Mouse (Mus musculus): Measurements from ENCODE around the gene Lman1l. TPM values are rescaled to one million over a fixed set of nuclear protein-coding genes. Genes with fewer than 3 reads are reported as not detected.

The Lman1l gene
- 0.93 and 2.0 TPM in 2 replicates for total RNA-seq (2017)

DNA sequence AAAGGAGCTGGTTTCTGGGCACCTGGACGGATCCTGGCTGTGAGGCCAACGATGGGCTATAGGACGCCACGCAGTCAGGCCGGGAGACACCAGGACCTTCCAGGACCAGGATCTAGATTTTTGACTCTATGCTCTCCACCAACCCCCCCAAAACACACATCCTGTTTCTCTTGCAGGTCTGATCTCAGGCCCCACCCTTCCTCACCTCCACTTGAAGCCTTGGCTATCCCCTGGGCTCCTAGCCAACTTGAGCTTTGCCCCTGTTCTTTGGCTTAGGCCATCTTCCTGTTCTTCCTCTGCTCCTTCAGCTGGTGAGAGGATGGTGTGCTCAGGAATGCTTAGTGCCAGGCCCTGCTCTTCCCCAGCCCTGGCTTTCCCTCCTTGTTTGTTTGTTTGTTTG is at the start of gene Lman1l:
Gene Lman1l (minus strand): TSS at position 101 of the 400 bp plus-strand sequence.
- no peak for ATAC-seq (ENCODE audit: extremely low read depth, insufficient number of reproducible peaks, low FRiP score, poor library complexity, severe bottlenecking)

DNA sequence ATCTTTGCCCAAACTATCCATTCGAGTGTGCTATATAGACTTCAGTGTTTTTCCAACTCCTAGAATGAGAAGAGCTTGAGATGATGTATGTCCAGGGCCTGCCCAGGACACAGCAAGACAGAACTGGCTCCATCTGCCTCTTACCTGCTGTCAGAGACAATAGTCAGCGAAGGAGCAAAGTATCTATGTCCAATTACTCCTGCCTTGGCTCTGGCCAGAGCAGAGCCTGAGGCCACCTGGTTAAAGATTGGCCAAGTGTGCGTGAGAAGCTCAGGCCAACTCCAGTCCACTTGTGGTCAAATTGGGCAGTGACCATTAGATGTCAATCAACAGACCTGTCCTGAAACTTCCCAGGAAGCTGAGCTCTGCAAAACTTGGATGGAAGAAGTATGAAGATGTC is 49.0 kb upstream of the Lman1l start:
- ATAC-seq (ENCODE audit: extremely low read depth, insufficient number of reproducible peaks, low FRiP score, poor library complexity, severe bottlenecking), result no peak

DNA sequence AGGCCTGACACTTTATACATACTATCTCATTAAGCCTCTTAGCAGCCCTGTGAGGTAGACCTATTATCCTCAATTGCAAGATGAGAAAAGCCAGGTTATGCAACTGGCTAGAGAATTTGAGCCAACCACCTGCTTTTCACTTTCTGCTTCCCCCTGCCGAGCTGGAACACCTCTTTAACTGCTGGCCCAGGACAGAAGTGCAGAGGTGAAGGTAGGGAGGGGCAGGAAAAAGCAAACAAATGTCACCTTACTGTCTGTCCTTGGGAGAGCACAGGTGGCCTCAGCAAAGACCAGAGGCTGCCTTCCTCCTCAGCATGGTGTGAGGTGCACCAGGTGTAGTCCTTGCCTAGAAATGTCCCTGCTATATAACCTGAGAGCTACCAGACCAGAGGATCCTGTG is 47.7 kb upstream of the Lman1l start:
- ATAC-seq (ENCODE audit: extremely low read depth, insufficient number of reproducible peaks, low FRiP score, poor library complexity, severe bottlenecking), result no peak

DNA sequence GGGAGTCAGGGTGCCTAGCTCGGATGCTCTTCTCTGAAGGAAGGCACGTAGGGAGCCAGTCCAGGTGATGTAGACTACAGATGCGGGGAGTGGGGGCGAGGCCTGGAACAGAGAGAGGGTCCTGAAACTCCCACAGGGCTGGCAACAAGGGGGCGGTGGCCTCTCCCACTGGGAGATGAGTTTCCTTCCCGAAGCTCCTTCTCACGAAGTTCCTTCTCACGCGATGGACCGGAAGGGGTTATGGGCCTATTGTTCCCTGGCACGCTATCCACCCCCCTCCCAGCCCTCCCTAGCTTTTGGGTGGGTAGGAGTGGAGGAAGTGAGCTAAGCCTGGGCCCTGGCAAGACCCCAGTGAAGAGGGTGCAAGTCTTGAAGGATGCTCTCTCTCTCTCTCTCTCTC is 47.2 kb upstream of the Lman1l start:
- no peak for ATAC-seq (ENCODE audit: extremely low read depth, insufficient number of reproducible peaks, low FRiP score, poor library complexity, severe bottlenecking)

DNA sequence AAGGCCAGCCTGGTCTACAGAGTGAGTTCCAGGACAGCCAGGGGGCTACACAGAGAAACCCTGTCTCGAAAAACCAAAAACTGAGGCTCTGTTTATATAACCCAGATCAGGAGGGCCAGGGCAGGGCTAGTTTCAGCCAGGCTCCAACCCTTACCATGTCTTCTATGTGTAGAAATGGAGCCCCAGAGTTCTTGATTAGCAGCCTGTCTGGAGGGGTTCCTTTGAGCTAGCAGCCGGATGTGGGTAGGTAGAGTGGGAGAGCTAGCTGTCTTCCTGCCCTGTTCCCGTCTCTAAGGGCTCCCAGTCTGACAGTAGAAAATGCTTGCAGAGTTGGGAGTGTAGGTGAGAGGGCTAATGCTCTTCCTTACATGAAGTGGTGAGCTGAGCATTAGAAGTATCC is 46.6 kb upstream of the Lman1l start:
- ATAC-seq (ENCODE audit: extremely low read depth, insufficient number of reproducible peaks, low FRiP score, poor library complexity, severe bottlenecking), result no peak

DNA sequence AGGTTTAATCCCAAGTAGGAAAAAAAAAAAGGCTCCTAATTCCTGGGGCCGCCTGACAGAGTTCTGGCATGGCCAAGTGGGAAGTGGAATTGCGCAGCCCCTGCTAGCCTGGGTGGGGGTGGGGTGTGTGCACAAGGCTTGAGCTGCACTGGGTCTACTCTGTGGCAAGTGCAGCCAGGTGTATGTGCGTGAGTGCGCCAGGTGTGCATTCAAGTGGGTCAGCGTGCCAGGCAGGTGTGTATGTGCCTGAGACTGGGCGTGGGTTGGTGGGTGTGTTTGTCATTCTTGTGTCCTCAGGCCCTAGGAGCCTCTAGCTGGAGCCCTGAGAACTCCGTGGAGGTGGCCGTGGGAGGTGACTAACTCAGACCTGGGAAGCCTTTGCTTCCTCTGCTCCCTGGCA is 46.0 kb upstream of the Lman1l start:
- no peak for ATAC-seq (ENCODE audit: extremely low read depth, insufficient number of reproducible peaks, low FRiP score, poor library complexity, severe bottlenecking)

DNA sequence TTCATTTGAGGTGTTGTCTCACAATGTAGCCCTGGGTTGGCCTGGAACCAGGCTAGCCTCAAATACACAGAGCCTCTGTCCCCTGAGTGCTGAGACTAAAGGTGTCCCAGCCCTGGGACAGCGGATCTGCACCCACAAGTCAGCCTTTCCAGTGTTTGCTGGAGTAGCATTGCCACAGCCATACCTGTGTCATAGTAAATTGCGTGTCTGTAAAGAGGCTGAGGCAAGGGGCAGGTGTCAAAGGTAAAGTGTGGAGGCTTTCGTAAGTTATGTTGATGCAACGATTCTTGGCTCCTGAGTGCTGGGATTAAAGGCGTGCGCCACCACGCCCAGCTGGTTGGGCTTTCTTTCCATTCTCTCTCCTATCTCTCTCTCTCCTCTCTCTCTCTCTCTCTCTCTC is 44.0 kb upstream of the Lman1l start:
- ATAC-seq (ENCODE audit: extremely low read depth, insufficient number of reproducible peaks, low FRiP score, poor library complexity, severe bottlenecking), result no peak

DNA sequence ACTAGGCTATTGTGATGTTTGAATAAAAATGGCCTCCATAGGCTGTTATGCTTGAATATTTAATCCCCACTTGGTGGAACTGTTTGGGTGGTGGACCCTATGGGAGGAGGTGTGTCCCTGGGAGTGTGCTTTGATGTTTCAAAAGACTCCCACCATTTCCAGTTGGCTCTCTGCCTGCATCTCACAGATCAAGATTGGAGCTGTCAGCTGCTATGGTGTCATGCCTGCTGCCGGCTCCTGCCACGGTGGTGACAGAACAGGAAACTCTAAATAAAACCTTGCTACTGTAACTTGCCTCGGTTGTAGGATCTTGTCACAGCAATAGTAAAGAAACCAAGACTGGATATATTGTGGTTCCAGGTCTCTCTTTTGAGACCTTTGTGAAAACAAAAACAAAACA is 41.0 kb upstream of the Lman1l start:
- no peak for ATAC-seq (ENCODE audit: extremely low read depth, insufficient number of reproducible peaks, low FRiP score, poor library complexity, severe bottlenecking)

DNA sequence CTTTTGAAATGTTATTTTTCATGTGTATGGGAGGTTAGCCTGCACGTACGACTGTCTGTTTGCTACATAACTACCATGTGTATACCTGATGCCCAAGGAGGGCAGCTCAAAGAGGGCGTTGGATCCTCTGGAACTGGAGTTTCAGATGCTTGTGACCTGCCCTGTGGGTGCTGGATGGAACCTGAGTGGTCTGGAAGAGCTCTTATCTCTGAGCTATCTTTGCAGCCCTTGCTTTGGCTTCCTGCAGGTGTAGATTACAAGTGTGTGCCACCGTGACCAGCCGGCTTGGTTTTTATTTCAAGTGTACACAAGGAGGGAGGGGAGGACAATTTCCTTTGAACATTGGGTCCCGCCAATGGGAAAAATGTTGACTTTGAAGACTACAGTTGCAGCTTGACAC is 39.9 kb upstream of the Lman1l start:
- no peak for ATAC-seq (ENCODE audit: extremely low read depth, insufficient number of reproducible peaks, low FRiP score, poor library complexity, severe bottlenecking)

DNA sequence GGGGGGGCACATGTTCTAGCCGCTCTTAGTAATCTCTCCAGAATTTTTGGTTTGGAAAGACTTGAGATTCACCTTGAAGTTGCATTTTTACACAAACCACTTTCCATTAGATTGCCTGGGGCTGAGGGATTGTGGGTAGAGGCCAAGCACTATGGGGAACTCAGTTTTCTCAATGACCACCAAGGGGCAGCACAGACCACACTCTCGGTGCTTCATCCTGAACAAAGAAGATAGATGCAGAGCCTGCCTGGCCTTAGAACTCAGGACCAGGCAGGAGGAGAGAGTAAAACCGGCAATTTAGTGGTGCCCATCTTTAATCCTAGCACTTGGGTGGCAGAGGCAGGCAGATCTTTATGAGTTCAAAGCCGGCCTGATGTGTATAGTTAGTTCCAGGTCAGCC is 39.2 kb upstream of the Lman1l start:
- peak; percentile 65; the same call in 1 of the 2 replicates for ATAC-seq (ENCODE audit: extremely low read depth, insufficient number of reproducible peaks, low FRiP score, poor library complexity, severe bottlenecking)

DNA sequence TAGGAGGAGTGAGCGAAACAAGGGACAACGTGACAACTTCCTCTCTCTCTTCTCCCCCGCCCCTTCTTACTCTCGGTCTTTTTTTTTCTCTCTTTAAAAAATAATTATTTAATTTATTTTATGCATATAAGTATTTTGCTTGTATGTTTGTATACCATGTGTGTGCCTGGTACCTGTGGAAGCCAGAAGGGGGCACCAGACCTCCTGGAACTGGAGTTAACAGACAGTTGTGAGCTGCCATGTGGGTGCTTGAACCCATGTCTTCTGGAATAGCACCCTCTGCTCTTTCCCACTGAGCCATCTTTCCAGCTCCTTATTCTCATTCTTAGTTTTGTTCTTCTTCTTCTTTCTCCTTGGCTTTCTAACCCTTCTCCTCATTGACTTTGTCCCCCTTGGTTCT is 38.4 kb upstream of the Lman1l start:
- no peak for ATAC-seq (ENCODE audit: extremely low read depth, insufficient number of reproducible peaks, low FRiP score, poor library complexity, severe bottlenecking)

DNA sequence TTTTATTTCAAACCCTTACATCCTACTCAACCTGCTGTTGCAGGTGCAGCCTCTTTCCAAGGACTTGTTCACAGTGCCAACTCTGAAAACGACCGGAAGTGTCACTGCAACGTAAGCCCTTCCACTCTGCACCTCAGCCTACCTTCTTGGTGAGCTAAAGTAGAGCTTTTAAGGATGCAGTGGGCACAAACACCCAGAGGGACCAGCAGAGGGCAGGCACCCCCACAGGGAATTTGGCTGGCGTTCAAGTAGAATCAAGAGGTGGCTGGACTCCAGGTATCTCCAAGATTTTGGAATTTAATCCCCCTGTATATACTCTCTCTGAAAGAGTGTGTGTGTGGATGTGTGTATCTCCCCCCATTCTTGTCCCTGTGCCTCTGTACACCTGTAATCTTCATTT is 37.3 kb upstream of the Lman1l start:
- no peak for ATAC-seq (ENCODE audit: extremely low read depth, insufficient number of reproducible peaks, low FRiP score, poor library complexity, severe bottlenecking)

DNA sequence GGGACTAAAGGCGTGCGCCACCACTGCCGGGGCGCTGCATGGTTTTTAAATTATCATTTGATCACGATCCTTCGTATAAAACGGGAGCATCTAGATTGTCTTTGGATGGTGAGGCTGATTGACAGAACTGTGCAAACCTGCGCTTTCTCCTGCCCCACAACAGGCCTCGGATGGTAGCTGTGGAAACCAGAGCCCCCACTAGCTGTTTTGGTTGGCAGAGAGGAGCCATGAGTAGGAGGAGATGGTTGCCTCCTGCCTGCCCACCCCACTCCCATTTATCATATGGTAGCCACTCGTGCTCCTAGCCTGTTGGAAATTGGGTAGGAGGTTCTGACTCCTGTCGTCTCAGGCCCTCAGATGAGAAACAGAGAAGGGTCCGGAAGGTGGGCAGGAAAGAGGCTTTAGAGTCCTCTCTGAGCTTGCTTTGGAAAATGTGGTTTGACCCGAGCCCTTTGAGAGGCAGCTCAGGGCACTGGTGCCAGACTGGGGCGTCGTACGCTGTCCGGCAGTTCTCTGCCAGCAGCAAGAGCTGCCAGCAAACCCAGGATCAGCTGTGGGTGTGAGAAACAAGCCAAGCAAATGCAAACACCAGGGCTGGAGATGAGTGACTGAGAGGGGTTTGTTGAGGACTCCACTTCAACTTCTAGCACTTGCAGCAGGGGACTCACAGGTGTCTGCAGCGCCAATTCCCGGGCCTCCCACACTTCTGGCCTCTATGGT is 36.2 kb upstream of the Lman1l start:
- no peak for ATAC-seq (ENCODE audit: extremely low read depth, insufficient number of reproducible peaks, low FRiP score, poor library complexity, severe bottlenecking)

DNA sequence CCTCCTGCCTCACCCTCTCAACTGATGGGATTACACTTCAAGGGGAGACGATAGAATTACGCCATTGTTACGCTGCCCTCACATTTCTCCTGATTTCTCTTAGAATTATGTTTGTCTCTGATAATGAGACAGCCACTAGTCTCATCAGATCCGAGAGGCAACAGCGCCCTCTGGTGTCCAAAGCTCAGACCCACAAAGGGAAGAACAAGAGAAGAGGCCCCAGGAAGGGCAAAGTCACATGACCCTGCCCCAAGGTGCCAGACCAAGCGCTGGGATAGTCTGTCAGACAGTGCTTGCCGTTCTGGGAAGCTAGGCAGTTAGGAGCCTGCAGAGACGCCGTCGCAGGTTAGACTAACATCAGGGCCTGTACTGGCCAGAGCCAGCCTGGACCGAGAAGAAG is 35.2 kb upstream of the Lman1l start:
- peak; percentile 72 for ATAC-seq (ENCODE audit: extremely low read depth, insufficient number of reproducible peaks, low FRiP score, poor library complexity, severe bottlenecking)

DNA sequence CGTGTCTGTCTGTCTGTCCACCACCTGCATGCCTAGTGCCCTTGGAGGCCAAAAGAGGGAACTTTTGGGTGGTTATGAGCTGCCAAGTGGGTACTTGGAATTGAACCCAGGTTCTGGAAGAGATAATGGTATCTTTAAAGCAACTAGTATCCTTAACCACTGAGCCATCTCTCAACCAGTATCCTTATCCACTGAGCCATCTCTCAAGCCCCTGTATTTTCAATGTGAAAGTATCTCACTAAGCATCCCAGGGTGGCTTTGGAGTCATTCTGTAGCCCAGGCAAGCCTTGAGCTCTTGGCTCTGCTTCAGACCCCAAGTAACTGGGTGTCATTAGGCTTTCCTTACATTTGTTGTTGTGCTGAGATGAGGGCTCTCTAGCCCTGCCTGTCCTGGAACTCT is 34.4 kb upstream of the Lman1l start:
- no peak for ATAC-seq (ENCODE audit: extremely low read depth, insufficient number of reproducible peaks, low FRiP score, poor library complexity, severe bottlenecking)

DNA sequence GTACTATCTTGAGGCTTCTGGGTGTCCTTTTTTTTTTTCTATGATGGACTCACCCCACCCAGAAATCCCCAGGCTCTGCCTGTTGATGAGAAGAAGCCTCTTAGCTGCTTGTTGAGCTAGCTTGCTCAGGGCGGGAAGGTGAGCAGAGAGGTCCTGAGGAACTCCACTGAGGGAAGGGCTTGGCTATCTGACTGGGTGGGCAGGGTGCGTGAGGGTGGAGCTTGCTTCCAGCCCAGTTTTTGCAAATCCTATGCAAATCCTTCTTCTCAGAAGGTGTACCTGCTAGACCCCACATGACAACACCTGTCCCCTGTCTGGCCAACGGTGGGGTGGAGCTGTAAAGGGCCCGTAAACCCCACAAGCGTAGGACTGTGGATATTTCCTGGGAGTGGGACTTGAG is 32.7 kb upstream of the Lman1l start, which contains the start of gene Csk:
Gene Csk (minus strand): TSS at position 349 of the 400 bp plus-strand sequence.
- ATAC-seq (ENCODE audit: extremely low read depth, insufficient number of reproducible peaks, low FRiP score, poor library complexity, severe bottlenecking), result no peak

DNA sequence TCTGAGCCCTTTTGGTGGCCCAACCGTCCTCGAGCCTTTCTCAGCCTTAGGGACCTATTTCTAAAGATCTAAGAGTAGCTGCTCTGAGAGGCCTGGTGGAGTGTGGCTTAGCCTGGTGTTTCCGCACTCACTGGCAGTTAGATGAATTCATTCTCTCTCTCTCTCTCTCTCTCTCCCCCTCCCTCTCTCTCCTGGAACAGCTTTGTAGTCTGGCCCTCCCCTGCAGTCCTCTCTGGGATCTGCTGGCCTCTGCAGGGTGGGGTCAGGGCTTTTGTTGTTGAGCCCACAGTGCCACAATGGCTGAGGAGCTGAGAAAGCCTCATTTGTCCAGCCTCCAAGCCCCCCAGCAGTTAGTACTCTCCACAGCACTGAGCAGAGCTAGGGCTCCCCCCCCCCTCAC is 32.3 kb upstream of the Lman1l start:
- no peak for ATAC-seq (ENCODE audit: extremely low read depth, insufficient number of reproducible peaks, low FRiP score, poor library complexity, severe bottlenecking)

DNA sequence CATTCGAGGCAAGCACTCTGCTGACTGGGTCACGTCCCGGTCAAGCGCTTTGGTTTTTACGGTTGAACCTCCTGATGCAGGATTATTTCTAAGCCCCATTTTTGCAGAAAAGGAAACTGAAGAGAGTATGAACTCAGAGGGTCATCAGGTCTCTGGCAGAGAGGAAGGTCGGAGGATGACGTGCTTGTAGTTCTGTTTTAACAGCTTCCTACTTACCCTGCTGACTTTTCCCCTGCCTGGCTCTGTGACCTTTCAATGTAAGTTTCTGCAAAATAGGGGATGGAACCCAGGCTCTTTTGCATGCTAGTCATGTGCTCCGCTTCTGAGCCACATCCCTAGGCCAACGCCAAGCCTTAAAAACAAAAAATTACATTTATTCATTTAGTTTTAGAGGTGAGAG is 31.8 kb upstream of the Lman1l start:
- no peak for ATAC-seq (ENCODE audit: extremely low read depth, insufficient number of reproducible peaks, low FRiP score, poor library complexity, severe bottlenecking)

DNA sequence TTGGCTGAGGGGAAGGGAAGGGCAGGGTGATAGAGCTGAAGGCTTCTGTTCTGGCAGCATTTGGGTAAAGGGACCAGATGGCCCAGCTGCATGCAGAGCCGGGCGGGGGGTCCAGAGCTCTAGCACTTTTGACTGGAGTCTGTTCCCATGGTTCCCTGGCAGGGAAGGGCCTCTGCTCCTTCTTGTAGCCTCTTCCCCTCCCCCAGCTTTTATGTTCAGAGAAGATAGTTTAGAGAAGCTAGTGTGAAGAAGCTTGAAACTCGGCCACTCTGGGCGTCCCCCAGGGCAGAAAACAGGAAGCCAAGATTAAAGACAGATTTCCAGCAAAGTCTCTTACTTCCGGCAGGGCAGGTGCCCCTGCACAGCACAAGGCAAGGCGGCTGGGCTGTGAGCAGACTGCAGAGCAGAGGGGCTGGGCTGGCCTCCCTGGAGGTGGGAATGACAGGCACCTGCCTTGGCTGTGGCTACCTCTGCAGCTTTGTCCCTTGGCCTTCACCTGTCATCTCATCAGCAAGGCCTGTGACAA is 30.3 kb upstream of the Lman1l start:
- peak; percentile 36 for ATAC-seq (ENCODE audit: extremely low read depth, insufficient number of reproducible peaks, low FRiP score, poor library complexity, severe bottlenecking)

DNA sequence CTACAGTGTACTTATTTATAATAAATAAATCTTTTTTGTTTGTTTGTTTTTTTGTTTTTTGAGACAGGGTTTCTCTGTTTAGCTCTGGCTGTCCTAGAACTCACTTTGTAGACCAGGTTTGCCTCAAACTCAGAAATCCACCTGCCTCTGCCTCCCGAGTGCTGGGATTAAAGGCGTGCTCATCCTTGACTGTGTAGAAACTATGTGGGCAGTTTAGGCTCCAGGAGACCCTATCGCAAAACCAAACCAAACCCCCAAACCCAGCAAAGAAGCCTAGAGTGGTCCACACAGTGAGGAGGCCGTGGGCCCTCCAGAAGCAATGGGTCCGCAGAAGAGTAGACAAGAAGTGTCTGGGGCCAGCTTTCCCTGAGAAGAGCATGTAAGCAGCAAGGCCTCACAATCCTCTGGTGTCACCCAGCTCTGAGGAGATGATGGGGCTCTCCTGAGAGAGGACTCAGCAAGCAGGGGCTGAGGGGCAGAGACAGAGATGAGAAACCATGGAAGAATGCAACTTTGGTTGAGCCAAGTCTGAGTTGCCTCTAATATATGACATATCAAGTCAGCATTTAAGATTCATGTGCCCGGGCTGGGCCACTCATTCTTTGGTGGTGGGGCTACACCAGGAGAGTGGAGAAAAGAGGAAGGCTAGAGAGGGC is 29.7 kb upstream of the Lman1l start:
- no peak for ATAC-seq (ENCODE audit: extremely low read depth, insufficient number of reproducible peaks, low FRiP score, poor library complexity, severe bottlenecking)
